Mouse (Mus musculus) kidney, embryonic 16.5 days (tissue): Measurements from ENCODE around the gene Bsn. TPM values are rescaled to one million over a fixed set of nuclear protein-coding genes. Genes with fewer than 3 reads are reported as not detected.

Source experiments
- ATAC-seq: fragments of 200-750 bp; cut with Nextera tagmentation; 2 replicates; pipeline ENCODE4 v1.8.0; 2017; ENCODE audit warnings: moderate TSS enrichment; ENCODE audit not compliant: low FRiP score, low TSS enrichment
- H3K27ac ChIP-seq: fragments of 300-500 bp; sonication (generic); 2 replicates; pipeline ENCODE4 v1.5.1; 2014; ENCODE audit warnings: low read length
- H3K27me3 ChIP-seq: fragments of 300-500 bp; sonication (generic); 2 replicates; pipeline ENCODE4 v1.6.1; 2014; ENCODE audit warnings: low read length, control low read depth, mixed read lengths; ENCODE audit not compliant: insufficient read depth
- H3K36me3 ChIP-seq: fragments of 300-500 bp; sonication (generic); 2 replicates; pipeline ENCODE4 v1.6.1; 2014; ENCODE audit warnings: low read length, control low read depth, mixed read lengths; ENCODE audit not compliant: insufficient read depth
- H3K4me1 ChIP-seq: fragments of 300-500 bp; sonication (generic); 2 replicates; pipeline ENCODE4 v1.6.1; 2014; ENCODE audit warnings: low read length, control low read depth, mixed read lengths; ENCODE audit not compliant: insufficient read depth
- H3K4me2 ChIP-seq: fragments of 300-500 bp; sonication (generic); replicated peaks from 2 replicates; pipeline ENCODE4 v1.6.1; 2014; ENCODE audit warnings: low read depth, low read length
- H3K4me3 ChIP-seq: fragments of 300-500 bp; sonication (generic); 2 replicates; pipeline ENCODE4 v1.5.1; 2014; ENCODE audit warnings: mild to moderate bottlenecking, low read length
- H3K9ac ChIP-seq: fragments of 300-500 bp; sonication (generic); replicated peaks from 2 replicates; pipeline ENCODE4 v1.6.1; 2014; ENCODE audit warnings: low read length
- H3K9me3 ChIP-seq: fragments of 300-500 bp; sonication (generic); 2 replicates; pipeline ENCODE4 v1.6.1; 2016; ENCODE audit warnings: low read length, control low read depth
- WGBS: fragments of 180-500 bp; shearing (Covaris S2); extraction: QIAGEN DNeasy Blood & Tissue Kit; methylation state at CpG from one replicate; pipeline ENCODE4 v1.1.7; 2014; 5-methylcytosine and 5-hydroxymethylcytosine counted together
- polyA plus RNA-seq: library from polyadenylated mRNA; unstranded; fragments of >200 nt; fragmentation: Nextera tagmentation; extraction: Ambion mirVana; gene quantifications from 2 replicates; pipeline ENCODE4 v1.2.1, GENCODE M21; 2015

The Bsn gene
- polyA plus RNA-seq, 1 experiment from 2014 or later: 0.67 TPM

GRCm38 (mm10) chr9:108221566-108221965 lies 31.4 kb upstream of the Bsn start:
- WGBS: 88% methylated on average over 3 of the region's 3 CpGs
- peaks cover 7% of the 10 kb centered on the region for H3K36me3 ChIP-seq
- ATAC-seq: no peak

GRCm38 (mm10) chr9:108220380-108220774 lies 30.2 kb upstream of the Bsn start:
- no peak overlapping the region for H3K4me3 ChIP-seq
- WGBS: 78% methylated on average over 1 of the region's 1 CpGs
- no peaks in the 10 kb centered on the region for H3K9me3 ChIP-seq
- peaks cover 54% of the 10 kb centered on the region for H3K4me1 ChIP-seq
- peaks cover 9% of the 10 kb centered on the region for H3K36me3 ChIP-seq
- H3K27ac ChIP-seq: no peak overlapping the region
- no peaks in the 10 kb centered on the region for H3K27me3 ChIP-seq
- H3K9ac ChIP-seq: no peak overlapping the region
- no peak for ATAC-seq
- H3K4me2 ChIP-seq: no peak overlapping the region

More at GRCm38 (mm10) chr9:108221566-108221965, 31.4 kb upstream of the Bsn start:
- Histone ChIP-seq H3K27me3 (no peaks in the 10 kb centered on the region), H3K4me3 (no peak overlapping the region), H3K4me2 (no peak overlapping the region), H3K9ac (no peak overlapping the region), H3K9me3 (no peaks in the 10 kb centered on the region), H3K4me1 (peaks cover 64% of the 10 kb centered on the region), H3K27ac (peak overlapping the region; percentile 88)

GRCm38 (mm10) chr9:108219766-108220379 lies 29.7 kb upstream of the Bsn start:
- Histone ChIP-seq H3K4me2 (no peak overlapping the region), H3K36me3 (peaks cover 9% of the 10 kb centered on the region), H3K9ac (no peak overlapping the region), H3K27ac (no peak overlapping the region), H3K4me1 (peaks cover 49% of the 10 kb centered on the region), H3K27me3 (no peaks in the 10 kb centered on the region), H3K4me3 (no peak overlapping the region), H3K9me3 (no peaks in the 10 kb centered on the region)
- ATAC-seq: no peak
- 73% methylated on average over 12 of the region's 12 CpGs for WGBS

- WGBS: 50% methylated on average over 11 of the region's 11 CpGs
- H3K4me1 ChIP-seq: peaks cover 35% of the 10 kb centered on the region
- H3K27ac ChIP-seq: peak overlapping the region; percentile 68
- no peaks in the 10 kb centered on the region for H3K27me3 ChIP-seq
- no peak overlapping the region for H3K9ac ChIP-seq
- H3K9me3 ChIP-seq: no peaks in the 10 kb centered on the region
- no peak overlapping the region for H3K4me3 ChIP-seq
- no peak for ATAC-seq
- peaks cover 9% of the 10 kb centered on the region for H3K36me3 ChIP-seq
- no peak overlapping the region for H3K4me2 ChIP-seq
Measured at GRCm38 (mm10) chr9:108217936-108218543, 27.9 kb upstream of the Bsn start.

- H3K4me2 ChIP-seq: no peak overlapping the region
- peak overlapping the region; percentile 68 for H3K27ac ChIP-seq
- H3K27me3 ChIP-seq: no peaks in the 10 kb centered on the region
- ATAC-seq: no peak
- no peak overlapping the region for H3K4me3 ChIP-seq
- WGBS: 88% methylated on average over 3 of the region's 3 CpGs
- no peak overlapping the region for H3K9ac ChIP-seq
- H3K9me3 ChIP-seq: no peaks in the 10 kb centered on the region
- H3K4me1 ChIP-seq: peaks cover 33% of the 10 kb centered on the region
- H3K36me3 ChIP-seq: peaks cover 9% of the 10 kb centered on the region
Measured at GRCm38 (mm10) chr9:108217406-108217805, 27.2 kb upstream of the Bsn start.

GRCm38 (mm10) chr9:108213105-108213504 lies 22.9 kb upstream of the Bsn start:
- Histone ChIP-seq H3K9ac (no peak overlapping the region), H3K4me2 (no peak overlapping the region), H3K4me3 (no peak overlapping the region), H3K4me1 (peaks cover 9% of the 10 kb centered on the region; the same call in 1 of the 2 replicates), H3K27ac (peak overlapping the region; percentile 31; the same call in 1 of the 2 replicates), H3K27me3 (no peaks in the 10 kb centered on the region), H3K36me3 (peaks cover 27% of the 10 kb centered on the region), H3K9me3 (no peaks in the 10 kb centered on the region)
- ATAC-seq: no peak
- 50% methylated on average over 7 of the region's 7 CpGs for WGBS

GRCm38 (mm10) chr9:108212426-108212825 lies 22.2 kb upstream of the Bsn start:
- peaks cover 28% of the 10 kb centered on the region for H3K36me3 ChIP-seq
- H3K9me3 ChIP-seq: no peaks in the 10 kb centered on the region
- H3K4me1 ChIP-seq: 0 out of 2 replicates have a peak, but pooled peaks cover 3% of the 10 kb centered on the region
- no peak for ATAC-seq
- no peaks in the 10 kb centered on the region for H3K27me3 ChIP-seq
- no peak overlapping the region for H3K4me3 ChIP-seq
- 83% methylated on average over 2 of the region's 2 CpGs for WGBS
- H3K9ac ChIP-seq: no peak overlapping the region
- no peak overlapping the region for H3K4me2 ChIP-seq
- H3K27ac ChIP-seq: no peak overlapping the region; the same call in 1 of the 2 replicates

- H3K9ac ChIP-seq: no peak overlapping the region
- peaks cover 5% of the 10 kb centered on the region; the same call in 1 of the 2 replicates for H3K4me1 ChIP-seq
- ATAC-seq: no peak
- WGBS: 84% methylated on average over 3 of the region's 3 CpGs
- no peak overlapping the region for H3K27ac ChIP-seq
- H3K36me3 ChIP-seq: peaks cover 30% of the 10 kb centered on the region
- H3K4me2 ChIP-seq: no peak overlapping the region
- no peaks in the 10 kb centered on the region for H3K9me3 ChIP-seq
- H3K4me3 ChIP-seq: no peak overlapping the region
- no peaks in the 10 kb centered on the region for H3K27me3 ChIP-seq
Measured at GRCm38 (mm10) chr9:108205571-108205901, 15.4 kb upstream of the Bsn start.

GRCm38 (mm10) chr9:108204884-108205570 lies 14.8 kb upstream of the Bsn start:
- Histone ChIP-seq H3K4me1 (peaks cover 6% of the 10 kb centered on the region; the same call in 1 of the 2 replicates), H3K9ac (no peak overlapping the region), H3K27ac (no peak overlapping the region), H3K27me3 (no peaks in the 10 kb centered on the region), H3K36me3 (peaks cover 30% of the 10 kb centered on the region), H3K9me3 (no peaks in the 10 kb centered on the region), H3K4me2 (no peak overlapping the region), H3K4me3 (no peak overlapping the region)
- 73% methylated on average over 8 of the region's 8 CpGs for WGBS
- ATAC-seq: no peak

GRCm38 (mm10) chr9:108203015-108203414 lies 12.8 kb upstream of the Bsn start:
- 38% methylated on average over 13 of the region's 13 CpGs for WGBS
- ATAC-seq: no peak
- H3K27me3 ChIP-seq: no peaks in the 10 kb centered on the region
- no peak overlapping the region for H3K4me2 ChIP-seq
- H3K4me3 ChIP-seq: no peak overlapping the region
- H3K9me3 ChIP-seq: no peaks in the 10 kb centered on the region
- H3K4me1 ChIP-seq: peaks cover 6% of the 10 kb centered on the region; the same call in 1 of the 2 replicates
- H3K27ac ChIP-seq: no peak overlapping the region
- peaks cover 11% of the 10 kb centered on the region for H3K36me3 ChIP-seq
- H3K9ac ChIP-seq: no peak overlapping the region
